Mouse (Mus musculus) heart, embryonic 14.5 days (tissue): ENCODE results near the gene Cdh13. TPM values are rescaled to one million over a fixed set of nuclear protein-coding genes. Genes with fewer than 3 reads are reported as not detected.

ENCODE experiments used
- ATAC-seq: fragments of 200-750 bp; cut with Nextera tagmentation; 2 replicates; pipeline ENCODE4 v1.8.0; 2017; ENCODE audit warnings: low read depth, moderate TSS enrichment; ENCODE audit not compliant: insufficient number of reproducible peaks, insufficient read depth, low FRiP score
- H3K27ac ChIP-seq, 2 experiments: fragments of 200-500 bp in 1 of 2; fragments of 300-500 bp in 1 of 2; sonication (generic) in 1 of 2; replicated peaks in 1 of 2; 2 replicates each; pipeline ENCODE4 v1.5.1; 2012 to 2014; ENCODE audit warnings: low read depth in 2 of 2, low read length in 2 of 2, control low read depth in 1 of 2, mild to moderate bottlenecking in 1 of 2, mixed read lengths in 1 of 2; ENCODE audit not compliant: control insufficient read depth in 1 of 2, insufficient read depth in 1 of 2
- H3K27me3 ChIP-seq: fragments of 300-500 bp; sonication (generic); 2 replicates; pipeline ENCODE4 v1.6.1; 2014; ENCODE audit warnings: mild to moderate bottlenecking, low read length, control low read depth; ENCODE audit not compliant: control insufficient read depth, insufficient read depth
- H3K36me3 ChIP-seq: fragments of 300-500 bp; sonication (generic); 2 replicates; pipeline ENCODE4 v1.6.1; 2014; ENCODE audit warnings: mild to moderate bottlenecking, control low read depth, low read length, mixed read lengths; ENCODE audit not compliant: control insufficient read depth, insufficient read depth
- H3K4me1 ChIP-seq, 2 experiments: fragments of 200-500 bp in 1 of 2; fragments of 300-500 bp in 1 of 2; sonication (generic) in 1 of 2; 2 replicates each; pipeline ENCODE4 v1.6.1; 2012 to 2014; ENCODE audit warnings: low read length in 2 of 2, control low read depth in 1 of 2, mixed read lengths in 1 of 2; ENCODE audit not compliant: control insufficient read depth in 2 of 2, insufficient read depth in 2 of 2
- H3K4me2 ChIP-seq: fragments of 300-500 bp; sonication (generic); 2 replicates; pipeline ENCODE4 v1.6.1; 2014; ENCODE audit warnings: mild to moderate bottlenecking, low read length
- H3K4me3 ChIP-seq, 2 experiments: fragments of 200-500 bp in 1 of 2; fragments of 300-500 bp in 1 of 2; sonication (generic) in 1 of 2; 2 replicates each; pipeline ENCODE4 v1.5.1; 2012 to 2014; ENCODE audit warnings: low read length in 2 of 2, mild to moderate bottlenecking in 2 of 2, control low read depth in 1 of 2, low read depth in 1 of 2, moderate library complexity in 1 of 2; ENCODE audit not compliant: control insufficient read depth in 1 of 2, insufficient read depth in 1 of 2
- H3K9ac ChIP-seq: fragments of 300-500 bp; sonication (generic); 2 replicates; pipeline ENCODE4 v1.6.1; 2014; ENCODE audit warnings: mild to moderate bottlenecking, low read length
- H3K9me3 ChIP-seq: fragments of 300-500 bp; sonication (generic); 2 replicates; pipeline ENCODE4 v1.6.1; 2016; ENCODE audit warnings: low read length, control low read depth; ENCODE audit not compliant: control insufficient read depth
- WGBS: fragments of 180-500 bp; shearing (Covaris S2); extraction: QIAGEN DNeasy Blood & Tissue Kit; methylation state at CpG from one replicate; pipeline ENCODE4 v1.1.7; 2014; 5-methylcytosine and 5-hydroxymethylcytosine counted together
- polyA plus RNA-seq: library from polyadenylated mRNA; unstranded; fragments of >200 nt; fragmentation: Nextera tagmentation; extraction: Ambion mirVana; gene quantifications from 2 replicates; pipeline ENCODE4 v1.2.1, GENCODE M21; 2014

The Cdh13 gene
- polyA plus RNA-seq, 1 experiment from 2014 or later: 94.9 TPM

DNA sequence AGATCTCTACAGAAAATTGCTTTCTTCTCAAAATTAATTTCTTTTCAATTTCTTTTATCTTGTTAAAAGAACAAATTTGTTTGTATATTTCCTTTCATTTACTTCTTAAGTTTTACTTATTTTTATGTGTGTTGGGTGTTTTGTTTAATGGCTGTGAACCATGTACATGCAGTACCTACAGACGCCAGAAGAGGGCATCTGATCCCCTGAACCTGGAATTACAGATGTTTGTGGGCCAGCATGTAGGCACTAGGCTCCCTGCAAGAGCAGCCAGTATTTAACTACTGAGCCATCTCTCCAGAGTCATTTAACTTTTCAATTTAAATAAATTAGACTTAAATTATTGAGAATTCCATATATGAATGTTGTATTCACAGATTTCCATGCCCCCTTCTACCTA is 941.0 kb downstream of the Cdh13 start:
- Histone ChIP-seq H3K9ac (no peak overlapping the region), H3K27ac (no peak overlapping the region), H3K4me3 (no peak overlapping the region), H3K27me3 (no peaks in the 10 kb centered on the region), H3K36me3 (no peaks in the 10 kb centered on the region), H3K4me2 (no peak overlapping the region), H3K9me3 (0 out of 2 replicates have a peak, but pooled peaks cover 3% of the 10 kb centered on the region), H3K4me1 (no peaks in the 10 kb centered on the region)
- 3% methylated on average over 1 of the region's 1 CpGs for WGBS
- ATAC-seq: no peak

DNA sequence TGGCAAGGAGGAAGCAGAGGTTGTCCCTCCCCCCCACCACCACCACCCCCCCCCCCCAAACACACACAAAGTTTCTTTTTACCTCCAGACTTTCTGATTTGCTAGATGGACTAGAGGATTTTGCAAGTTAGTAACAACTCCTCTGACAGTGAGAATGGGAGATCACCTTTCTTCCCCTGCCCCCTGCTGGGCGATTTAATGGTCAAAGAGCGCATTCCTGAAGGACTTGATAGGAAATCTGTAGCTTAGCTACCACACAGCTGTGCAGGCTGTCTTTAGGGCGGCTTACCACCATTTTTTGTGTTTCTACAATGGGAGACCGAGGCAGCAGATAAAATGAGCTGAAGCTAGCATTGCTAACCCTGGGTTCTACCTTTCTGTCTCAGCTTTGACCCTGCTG is 961.6 kb downstream of the Cdh13 start:
- Histone ChIP-seq H3K36me3 (no peaks in the 10 kb centered on the region), H3K4me1 (no peaks in the 10 kb centered on the region), H3K9me3 (no peaks in the 10 kb centered on the region), H3K4me3 (no peak overlapping the region), H3K4me2 (no peak overlapping the region), H3K27me3 (no peaks in the 10 kb centered on the region), H3K9ac (no peak overlapping the region), H3K27ac (no peak overlapping the region)
- WGBS: 51% methylated on average over 4 of the region's 4 CpGs
- no peak for ATAC-seq

DNA sequence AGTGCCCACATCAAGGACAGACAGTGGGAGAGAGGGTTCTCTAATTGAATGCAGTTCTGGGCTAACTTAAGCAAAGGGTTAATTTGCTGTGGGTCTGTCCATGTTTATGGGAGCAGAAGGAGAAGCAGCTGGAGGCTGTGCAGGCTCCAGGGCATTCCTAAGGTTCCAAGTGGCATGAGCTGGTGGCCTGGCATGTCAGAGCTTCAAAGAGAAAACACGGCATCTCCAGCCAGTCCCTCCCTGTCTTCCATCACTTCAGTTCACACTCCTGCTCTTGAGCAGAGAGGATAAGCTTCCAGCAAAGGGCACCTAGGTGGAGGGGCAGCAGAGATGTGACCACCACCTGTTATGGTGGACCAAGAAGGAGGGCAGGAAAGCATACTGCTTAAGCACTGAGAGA is 962.1 kb downstream of the Cdh13 start:
- Histone ChIP-seq H3K36me3 (no peaks in the 10 kb centered on the region), H3K27ac (no peak overlapping the region), H3K4me3 (no peak overlapping the region), H3K4me2 (no peak overlapping the region), H3K9ac (no peak overlapping the region), H3K27me3 (no peaks in the 10 kb centered on the region), H3K4me1 (no peaks in the 10 kb centered on the region), H3K9me3 (no peaks in the 10 kb centered on the region)
- WGBS: 38% methylated on average over 1 of the region's 1 CpGs
- no peak for ATAC-seq

DNA sequence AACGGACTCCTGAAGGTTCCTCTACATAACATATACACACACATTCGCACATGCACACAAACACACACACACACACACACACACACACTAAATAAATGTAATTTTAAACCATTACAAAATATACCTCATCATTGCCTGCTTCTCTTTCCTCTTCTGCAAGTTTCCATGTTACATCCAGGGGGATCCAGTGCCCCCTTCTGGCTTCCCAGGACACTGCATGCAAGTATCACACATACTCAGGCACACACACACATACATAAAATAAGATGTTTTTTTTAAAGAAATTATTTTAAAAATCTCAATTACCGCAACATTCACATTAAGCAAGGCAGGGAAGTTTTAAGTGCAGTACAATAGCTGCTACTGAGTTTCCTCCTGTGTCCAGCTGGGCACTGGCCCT is 970.8 kb downstream of the Cdh13 start:
- H3K36me3 ChIP-seq: no peaks in the 10 kb centered on the region
- no peak for ATAC-seq
- no peaks in the 10 kb centered on the region for H3K4me1 ChIP-seq
- WGBS: 83% methylated on average over 3 of the region's 3 CpGs
- H3K4me3 ChIP-seq: no peak overlapping the region
- no peaks in the 10 kb centered on the region for H3K27me3 ChIP-seq
- H3K9me3 ChIP-seq: no peaks in the 10 kb centered on the region
- H3K4me2 ChIP-seq: no peak overlapping the region
- H3K9ac ChIP-seq: no peak overlapping the region
- H3K27ac ChIP-seq: no peak overlapping the region

DNA sequence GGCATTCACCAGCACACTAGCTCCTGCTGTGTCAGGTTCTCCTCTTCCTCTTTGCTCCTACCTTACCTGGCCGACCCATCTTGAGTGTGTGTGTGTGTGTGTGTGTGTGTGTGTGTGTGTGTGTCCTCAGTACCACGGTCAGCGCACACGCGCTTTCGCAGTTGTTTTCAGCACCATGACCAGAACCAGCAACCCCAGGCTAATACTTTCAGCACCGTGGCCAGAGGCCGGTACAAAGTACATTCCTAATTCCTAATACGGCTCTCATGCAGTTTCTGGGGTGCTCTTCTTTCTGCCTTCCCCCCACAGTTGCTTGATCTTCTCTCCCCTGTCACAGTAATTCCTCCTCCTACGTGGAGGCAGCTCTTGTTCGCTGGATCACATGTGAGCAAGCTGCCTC is 975.1 kb downstream of the Cdh13 start:
- no peak for ATAC-seq

DNA sequence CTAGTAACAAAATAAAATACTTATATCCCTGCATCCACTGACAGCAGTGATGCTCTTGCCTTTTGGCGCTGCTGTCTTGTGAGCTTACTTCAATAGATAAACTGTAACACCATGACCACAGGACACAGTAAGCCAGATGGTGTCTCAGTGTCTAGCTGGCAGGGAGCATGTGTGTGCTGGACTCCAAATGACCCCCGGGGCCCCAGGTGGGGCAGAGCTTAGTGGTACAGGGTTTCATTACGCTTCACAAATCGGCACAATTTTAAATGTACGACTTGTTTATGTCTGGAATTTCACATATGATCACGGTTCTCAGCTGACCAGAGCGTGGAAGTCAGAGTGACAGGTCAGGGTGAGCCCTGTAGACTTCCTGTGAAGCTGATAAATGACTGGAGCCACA is 980.2 kb downstream of the Cdh13 start:
- WGBS: 68% methylated on average over 7 of the region's 7 CpGs

More for the DNA sequence above, 975.1 kb downstream of the Cdh13 start:
- no peaks in the 10 kb centered on the region for H3K9me3 ChIP-seq
- H3K4me2 ChIP-seq: no peak overlapping the region
- no peaks in the 10 kb centered on the region for H3K27me3 ChIP-seq
- no peaks in the 10 kb centered on the region for H3K4me1 ChIP-seq
- H3K36me3 ChIP-seq: no peaks in the 10 kb centered on the region
- 33% methylated on average over 11 of the region's 11 CpGs for WGBS
- no peak overlapping the region for H3K9ac ChIP-seq
- no peak overlapping the region for H3K27ac ChIP-seq
- no peak overlapping the region for H3K4me3 ChIP-seq

DNA sequence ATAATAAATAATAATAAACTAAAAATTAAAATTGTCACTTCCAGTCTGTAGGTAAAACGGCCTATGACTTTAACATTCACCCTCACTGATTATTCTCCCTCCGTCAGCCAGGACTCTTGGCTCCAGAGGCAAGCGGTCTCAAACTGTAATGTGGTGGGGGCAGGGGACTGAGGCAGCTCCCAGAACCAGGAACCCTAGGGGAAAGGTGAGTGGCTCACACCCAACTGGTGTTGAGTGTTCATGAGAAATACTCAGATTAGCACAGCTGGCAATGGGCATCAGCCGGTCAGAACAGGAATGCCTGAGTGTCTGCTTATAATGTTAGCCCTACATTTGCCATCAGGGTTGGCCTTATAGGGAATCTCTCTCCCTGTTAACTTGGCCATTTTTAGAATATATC is 982.8 kb downstream of the Cdh13 start:
- no peaks in the 10 kb centered on the region for H3K4me1 ChIP-seq
- no peak overlapping the region for H3K4me3 ChIP-seq
- no peak for ATAC-seq
- H3K9me3 ChIP-seq: no peaks in the 10 kb centered on the region
- no peak overlapping the region for H3K27ac ChIP-seq
- no peaks in the 10 kb centered on the region for H3K27me3 ChIP-seq
- H3K36me3 ChIP-seq: no peaks in the 10 kb centered on the region
- no peak overlapping the region for H3K9ac ChIP-seq
- H3K4me2 ChIP-seq: no peak overlapping the region
- 67% methylated on average over 4 of the region's 4 CpGs for WGBS

More for the DNA sequence above, 980.2 kb downstream of the Cdh13 start:
- Histone ChIP-seq H3K9me3 (no peaks in the 10 kb centered on the region), H3K4me2 (no peak overlapping the region), H3K27ac (no peak overlapping the region), H3K9ac (no peak overlapping the region), H3K27me3 (no peaks in the 10 kb centered on the region), H3K4me3 (no peak overlapping the region), H3K4me1 (no peaks in the 10 kb centered on the region), H3K36me3 (no peaks in the 10 kb centered on the region)
- ATAC-seq: no peak

DNA sequence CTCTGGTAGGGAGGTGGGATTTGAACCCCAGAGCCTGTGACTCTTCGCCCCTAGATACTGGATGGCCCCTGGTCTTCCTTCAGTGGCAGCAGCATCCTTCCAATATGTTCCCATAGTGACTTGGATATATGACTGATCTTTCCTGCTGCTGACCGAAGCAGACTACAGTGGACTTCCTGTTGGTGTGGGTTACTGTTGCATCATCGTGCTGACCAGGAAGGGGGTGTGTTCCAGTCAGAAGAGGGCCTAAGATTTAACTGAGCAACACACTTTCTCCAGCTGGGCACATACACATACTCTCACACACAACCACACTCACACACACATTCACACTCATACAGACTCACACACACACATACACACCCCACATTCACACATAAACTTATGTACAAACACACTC is 986.0 kb downstream of the Cdh13 start:
- 63% methylated on average over 3 of the region's 3 CpGs for WGBS

More for the DNA sequence above, 986.0 kb downstream of the Cdh13 start:
- no peaks in the 10 kb centered on the region for H3K27me3 ChIP-seq
- H3K9me3 ChIP-seq: no peaks in the 10 kb centered on the region
- H3K4me3 ChIP-seq: no peak overlapping the region
- no peak overlapping the region for H3K4me2 ChIP-seq
- H3K36me3 ChIP-seq: no peaks in the 10 kb centered on the region
- no peaks in the 10 kb centered on the region for H3K4me1 ChIP-seq
- no peak overlapping the region for H3K27ac ChIP-seq
- ATAC-seq: no peak
- no peak overlapping the region for H3K9ac ChIP-seq
